Mouse (Mus musculus): ENCODE measurements around the gene Gm8127. TPM values are rescaled to one million over a fixed set of nuclear protein-coding genes. Genes with fewer than 3 reads are reported as not detected.
"Not testable (repeated sequence)": the region's sequence is repeated elsewhere in the genome, so short reads cannot be mapped to it uniquely, and the experiment has no call there.

Gene Gm8127
- polyA plus RNA-seq (2014; fragmentation: Nextera tagmentation; extraction: Ambion mirVana), result not detected in 2 replicates

GRCm38 (mm10) chr14:43293503-43293902, at the start of gene Gm8127:
Gene Gm8127 (minus strand): TSS chr14:43293832.
- WGBS, result 81% methylated on average over 3 of the region's 3 CpGs
- not testable (repeated sequence) for DNase-seq (ENCODE audit: low spot score); H3K4me2 ChIP-seq (ENCODE audit: low read length); H3K9me3 ChIP-seq (replicated peaks; ENCODE audit: control insufficient read depth, low read length); ATAC-seq; H3K27ac ChIP-seq (ENCODE audit: low read depth, low read length); H3K9ac ChIP-seq (ENCODE audit: low read length); H3K4me1 ChIP-seq (ENCODE audit: control insufficient read depth, insufficient read depth, low read length); H3K36me3 ChIP-seq (ENCODE audit: control insufficient read depth, insufficient read depth, low read length); H3K27me3 ChIP-seq (replicated peaks; ENCODE audit: control insufficient read depth, insufficient read depth, low read length); H3K4me3 ChIP-seq (ENCODE audit: low read depth, low read length)

- not testable (repeated sequence) for DNase-seq (ENCODE audit: low spot score); H3K27me3 ChIP-seq (replicated peaks; ENCODE audit: control insufficient read depth, insufficient read depth, low read length); ATAC-seq; H3K36me3 ChIP-seq (ENCODE audit: control insufficient read depth, insufficient read depth, low read length); H3K9me3 ChIP-seq (replicated peaks; ENCODE audit: control insufficient read depth, low read length); H3K9ac ChIP-seq (ENCODE audit: low read length); H3K4me1 ChIP-seq (ENCODE audit: control insufficient read depth, insufficient read depth, low read length); H3K27ac ChIP-seq (ENCODE audit: low read depth, low read length); H3K4me3 ChIP-seq (ENCODE audit: low read depth, low read length); H3K4me2 ChIP-seq (ENCODE audit: low read length)
- 60% methylated on average over 1 of the region's 1 CpGs for WGBS
These were observed 44.0 kb upstream of the Gm8127 start for GRCm38 (mm10) chr14:43337646-43338045.

GRCm38 (mm10) chr14:43331362-43331880, 37.8 kb upstream of the Gm8127 start:
- not testable (repeated sequence) for DNase-seq (ENCODE audit: low spot score); H3K27me3 ChIP-seq (replicated peaks; ENCODE audit: control insufficient read depth, insufficient read depth, low read length); H3K9me3 ChIP-seq (replicated peaks; ENCODE audit: control insufficient read depth, low read length); H3K9ac ChIP-seq (ENCODE audit: low read length); H3K27ac ChIP-seq (ENCODE audit: low read depth, low read length); ATAC-seq; H3K4me2 ChIP-seq (ENCODE audit: low read length); H3K36me3 ChIP-seq (ENCODE audit: control insufficient read depth, insufficient read depth, low read length); H3K4me3 ChIP-seq (ENCODE audit: low read depth, low read length); H3K4me1 ChIP-seq (ENCODE audit: control insufficient read depth, insufficient read depth, low read length)
- 91% methylated on average over 9 of the region's 11 CpGs for WGBS

GRCm38 (mm10) chr14:43328603-43329002, 35.0 kb upstream of the Gm8127 start:
- DNase-seq (ENCODE audit: low spot score); H3K36me3 ChIP-seq (ENCODE audit: control insufficient read depth, insufficient read depth, low read length); H3K4me1 ChIP-seq (ENCODE audit: control insufficient read depth, insufficient read depth, low read length); H3K4me2 ChIP-seq (ENCODE audit: low read length); ATAC-seq; H3K4me3 ChIP-seq (ENCODE audit: low read depth, low read length); H3K9me3 ChIP-seq (replicated peaks; ENCODE audit: control insufficient read depth, low read length); H3K27ac ChIP-seq (ENCODE audit: low read depth, low read length); H3K9ac ChIP-seq (ENCODE audit: low read length); H3K27me3 ChIP-seq (replicated peaks; ENCODE audit: control insufficient read depth, insufficient read depth, low read length): not testable (repeated sequence)
- 72% methylated on average over 2 of the region's 2 CpGs for WGBS

- H3K4me1 ChIP-seq (ENCODE audit: control insufficient read depth, insufficient read depth, low read length); DNase-seq (ENCODE audit: low spot score); H3K4me2 ChIP-seq (ENCODE audit: low read length); ATAC-seq; H3K9me3 ChIP-seq (replicated peaks; ENCODE audit: control insufficient read depth, low read length); H3K36me3 ChIP-seq (ENCODE audit: control insufficient read depth, insufficient read depth, low read length); H3K9ac ChIP-seq (ENCODE audit: low read length); H3K27me3 ChIP-seq (replicated peaks; ENCODE audit: control insufficient read depth, insufficient read depth, low read length); H3K4me3 ChIP-seq (ENCODE audit: low read depth, low read length); H3K27ac ChIP-seq (ENCODE audit: low read depth, low read length): not testable (repeated sequence)
These were observed 25.9 kb upstream of the Gm8127 start for GRCm38 (mm10) chr14:43319516-43319915.

- not testable (repeated sequence) for DNase-seq (ENCODE audit: low spot score); H3K27ac ChIP-seq (ENCODE audit: low read depth, low read length); ATAC-seq; H3K9ac ChIP-seq (ENCODE audit: low read length); H3K36me3 ChIP-seq (ENCODE audit: control insufficient read depth, insufficient read depth, low read length); H3K9me3 ChIP-seq (replicated peaks; ENCODE audit: control insufficient read depth, low read length); H3K4me1 ChIP-seq (ENCODE audit: control insufficient read depth, insufficient read depth, low read length); H3K27me3 ChIP-seq (replicated peaks; ENCODE audit: control insufficient read depth, insufficient read depth, low read length); H3K4me3 ChIP-seq (ENCODE audit: low read depth, low read length); H3K4me2 ChIP-seq (ENCODE audit: low read length)
- 90% methylated on average over 3 of the region's 3 CpGs for WGBS
These were observed 15.0 kb downstream of the Gm8127 start for GRCm38 (mm10) chr14:43278681-43279080.

- ATAC-seq, result not testable (repeated sequence)
These were observed 15.5 kb downstream of the Gm8127 start for GRCm38 (mm10) chr14:43278146-43278545.

GRCm38 (mm10) chr14:43277468-43277867, 16.2 kb downstream of the Gm8127 start:
- not testable (repeated sequence) for H3K9me3 ChIP-seq (replicated peaks; ENCODE audit: control insufficient read depth, low read length); H3K9ac ChIP-seq (ENCODE audit: low read length); H3K36me3 ChIP-seq (ENCODE audit: control insufficient read depth, insufficient read depth, low read length); DNase-seq (ENCODE audit: low spot score); H3K27me3 ChIP-seq (replicated peaks; ENCODE audit: control insufficient read depth, insufficient read depth, low read length); H3K27ac ChIP-seq (ENCODE audit: low read depth, low read length); H3K4me2 ChIP-seq (ENCODE audit: low read length); ATAC-seq; H3K4me3 ChIP-seq (ENCODE audit: low read depth, low read length); H3K4me1 ChIP-seq (ENCODE audit: control insufficient read depth, insufficient read depth, low read length)
- 62% methylated on average over 2 of the region's 2 CpGs for WGBS

More at GRCm38 (mm10) chr14:43278146-43278545, 15.5 kb downstream of the Gm8127 start:
- WGBS, result 58% methylated on average over 4 of the region's 4 CpGs
- not testable (repeated sequence) for H3K4me1 ChIP-seq (ENCODE audit: control insufficient read depth, insufficient read depth, low read length); H3K36me3 ChIP-seq (ENCODE audit: control insufficient read depth, insufficient read depth, low read length); DNase-seq (ENCODE audit: low spot score); H3K9me3 ChIP-seq (replicated peaks; ENCODE audit: control insufficient read depth, low read length); H3K4me3 ChIP-seq (ENCODE audit: low read depth, low read length); H3K4me2 ChIP-seq (ENCODE audit: low read length); H3K27me3 ChIP-seq (replicated peaks; ENCODE audit: control insufficient read depth, insufficient read depth, low read length); H3K9ac ChIP-seq (ENCODE audit: low read length); H3K27ac ChIP-seq (ENCODE audit: low read depth, low read length)

GRCm38 (mm10) chr14:43275752-43276151, 17.9 kb downstream of the Gm8127 start:
- ATAC-seq; H3K4me2 ChIP-seq (ENCODE audit: low read length); H3K9me3 ChIP-seq (replicated peaks; ENCODE audit: control insufficient read depth, low read length); H3K9ac ChIP-seq (ENCODE audit: low read length); H3K4me3 ChIP-seq (ENCODE audit: low read depth, low read length); DNase-seq (ENCODE audit: low spot score); H3K4me1 ChIP-seq (ENCODE audit: control insufficient read depth, insufficient read depth, low read length); H3K27ac ChIP-seq (ENCODE audit: low read depth, low read length); H3K27me3 ChIP-seq (replicated peaks; ENCODE audit: control insufficient read depth, insufficient read depth, low read length); H3K36me3 ChIP-seq (ENCODE audit: control insufficient read depth, insufficient read depth, low read length): not testable (repeated sequence)
- WGBS, result 85% methylated on average over 1 of the region's 1 CpGs
